ENCODE assay signal across 27 mouse cellular contexts in the genomic region with DNA sequence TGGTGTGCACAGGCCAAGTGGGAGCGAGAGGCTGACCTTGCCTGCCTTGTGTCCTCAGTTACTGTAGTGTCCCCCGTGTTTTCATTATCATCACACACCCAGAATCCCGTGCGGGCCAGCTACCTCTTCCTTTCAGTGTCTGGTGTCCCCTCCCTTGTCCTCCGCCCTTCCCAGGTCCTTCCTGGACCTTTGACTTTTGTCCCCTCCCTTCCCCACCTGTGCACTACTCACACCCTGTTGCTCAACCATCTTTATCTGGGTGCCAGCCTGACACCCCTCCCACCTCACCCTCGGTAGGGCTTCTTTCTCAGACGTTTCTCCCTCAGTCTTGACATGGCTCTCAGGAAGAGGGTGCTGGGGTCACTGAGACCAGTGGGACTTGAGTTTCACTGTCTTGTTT. TPM values are rescaled to one million over a fixed set of nuclear protein-coding genes. Genes with fewer than 3 reads are reported as not detected.
DNase-seq lines count a peak whose midpoint lies in the region; ATAC-seq lines count a peak whose summit lies in the region.
"Had no signal": no experiment of that assay in that cellular context is flagged by ENCODE, and none has a peak within 500 bp of the region (broad histone marks: within the 10 kb centered on the region; RNA-seq: fewer than 3 reads in every experiment).

No protein-coding gene starts in this region.

- H3K27ac ChIP-seq in heart, embryonic 11.5 days (ENCODE audit: low read depth, low read length), result no peak overlapping the region
- no peak overlapping the region for H3K27ac ChIP-seq in intestine, embryonic 15.5 days
- H3K27ac ChIP-seq in intestine, embryonic 16.5 days (ENCODE audit: low read length), result 0 out of 2 replicates have a peak overlapping the region, but pooled peaks have one; percentile 6
- H3K27ac ChIP-seq in forebrain, embryonic 14.5 days (ENCODE audit: low read depth, low read length), result no peak overlapping the region
- H3K27ac ChIP-seq: embryonic facial prominence, embryonic 10.5 days; embryonic facial prominence, embryonic 13.5 days; forebrain, embryonic 12.5 days; heart, embryonic 15.5 days; hindbrain, embryonic 10.5 days; hindbrain, embryonic 13.5 days had no signal

- DNase-seq in heart, adult 11 months, result peak; percentile 89
- DNase-seq in forebrain, embryonic 14.5 days (ENCODE audit: low spot score), result no peak
- DNase-seq in thymus, postnatal 25 days, result no peak
- DNase-seq: adrenal gland, adult 2 months; adrenal gland, postnatal 14 days; cerebellum, adult 11 months; cerebellum, adult 9-11 months; cerebellum, postnatal 36 days; embryo, embryonic 11 days; gastrocnemius, postnatal 10 days; gastrocnemius, postnatal 36 days; heart, postnatal 10 days; heart, postnatal 36 days had no signal

- H3K27me3 ChIP-seq in heart, embryonic 11.5 days (ENCODE audit: control insufficient read depth, insufficient read depth, low read length), result no peaks in the 10 kb centered on the region
- no peaks in the 10 kb centered on the region for H3K27me3 ChIP-seq in intestine, embryonic 15.5 days (replicated peaks)
- no peaks in the 10 kb centered on the region for H3K27me3 ChIP-seq in intestine, embryonic 16.5 days (replicated peaks; ENCODE audit: control insufficient read depth, insufficient read depth, low read length)
- H3K27me3 ChIP-seq in forebrain, embryonic 14.5 days (replicated peaks; ENCODE audit: control insufficient read depth, insufficient read depth, low read length), result no peaks in the 10 kb centered on the region
- H3K27me3 ChIP-seq: embryonic facial prominence, embryonic 13.5 days; forebrain, embryonic 12.5 days; heart, embryonic 12.5 days; heart, embryonic 15.5 days; hindbrain, embryonic 13.5 days had no signal

- H3K4me2 ChIP-seq in heart, embryonic 11.5 days, result no peak overlapping the region
- no peak overlapping the region for H3K4me2 ChIP-seq in intestine, embryonic 15.5 days (replicated peaks)
- no peak overlapping the region for H3K4me2 ChIP-seq in intestine, embryonic 16.5 days (ENCODE audit: low read depth, low read length)
- no peak overlapping the region for H3K4me2 ChIP-seq in forebrain, embryonic 14.5 days (ENCODE audit: low read length)
- H3K4me2 ChIP-seq: embryonic facial prominence, embryonic 13.5 days; forebrain, embryonic 12.5 days; heart, embryonic 12.5 days; heart, embryonic 15.5 days; hindbrain, embryonic 13.5 days had no signal

- peaks cover 4% of the 10 kb centered on the region for H3K4me1 ChIP-seq in heart, embryonic 11.5 days (ENCODE audit: control insufficient read depth, insufficient read depth, low read length)
- peaks cover 4% of the 10 kb centered on the region; the same call in 1 of the 2 replicates for H3K4me1 ChIP-seq in intestine, embryonic 15.5 days (replicated peaks)
- H3K4me1 ChIP-seq in intestine, embryonic 16.5 days (ENCODE audit: control insufficient read depth, insufficient read depth, low read length), result peaks cover 5% of the 10 kb centered on the region
- H3K4me1 ChIP-seq in forebrain, embryonic 14.5 days (ENCODE audit: control insufficient read depth, insufficient read depth, low read length), result peaks cover 8% of the 10 kb centered on the region; the same call in 1 of the 2 replicates

- no peaks in the 10 kb centered on the region for H3K9me3 ChIP-seq in heart, embryonic 11.5 days (replicated peaks; ENCODE audit: control insufficient read depth, low read length)
- H3K9me3 ChIP-seq in intestine, embryonic 15.5 days, result no peaks in the 10 kb centered on the region
- no peaks in the 10 kb centered on the region for H3K9me3 ChIP-seq in intestine, embryonic 16.5 days (ENCODE audit: control insufficient read depth, low read length)
- H3K9me3 ChIP-seq in forebrain, embryonic 14.5 days (replicated peaks; ENCODE audit: control insufficient read depth, low read length), result no peaks in the 10 kb centered on the region
- H3K9me3 ChIP-seq: embryonic facial prominence, embryonic 10.5 days; embryonic facial prominence, embryonic 13.5 days; forebrain, embryonic 12.5 days; heart, embryonic 12.5 days; heart, embryonic 15.5 days; hindbrain, embryonic 10.5 days; hindbrain, embryonic 13.5 days had no signal

- H3K4me3 ChIP-seq in heart, embryonic 11.5 days (ENCODE audit: low read depth, low read length), result no peak overlapping the region
- no peak overlapping the region for H3K4me3 ChIP-seq in intestine, embryonic 15.5 days (replicated peaks)
- no peak overlapping the region for H3K4me3 ChIP-seq in intestine, embryonic 16.5 days (ENCODE audit: low read length)
- H3K4me3 ChIP-seq in forebrain, embryonic 14.5 days (ENCODE audit: low read depth, low read length), result no peak overlapping the region
- H3K4me3 ChIP-seq: embryonic facial prominence, embryonic 10.5 days; embryonic facial prominence, embryonic 13.5 days; erythroblast, embryonic 14.5 days; forebrain, embryonic 12.5 days; heart, embryonic 12.5 days; heart, embryonic 15.5 days; hindbrain, embryonic 10.5 days; hindbrain, embryonic 13.5 days had no signal

- 81% methylated on average over 7 of the region's 7 CpGs for WGBS in heart, embryonic 11.5 days (ENCODE audit: insufficient replicate concordance)
- WGBS in intestine, embryonic 15.5 days, result 75% methylated on average over 7 of the region's 7 CpGs
- 75% methylated on average over 7 of the region's 7 CpGs for WGBS in intestine, embryonic 16.5 days
- 94% methylated on average over 7 of the region's 7 CpGs for WGBS in forebrain, embryonic 14.5 days

- no peak overlapping the region for H3K9ac ChIP-seq in heart, embryonic 11.5 days (ENCODE audit: low read depth, low read length)
- H3K9ac ChIP-seq in intestine, embryonic 15.5 days, result no peak overlapping the region
- H3K9ac ChIP-seq in intestine, embryonic 16.5 days (ENCODE audit: low read depth, low read length), result no peak overlapping the region
- no peak overlapping the region for H3K9ac ChIP-seq in forebrain, embryonic 14.5 days (ENCODE audit: low read length)
- H3K9ac ChIP-seq: forebrain, embryonic 12.5 days; heart, embryonic 12.5 days; heart, embryonic 15.5 days; hindbrain, embryonic 13.5 days had no signal

- H3K36me3 ChIP-seq in heart, embryonic 11.5 days (ENCODE audit: control insufficient read depth, insufficient read depth, low read length), result peaks cover 27% of the 10 kb centered on the region
- H3K36me3 ChIP-seq in intestine, embryonic 15.5 days, result peaks cover 17% of the 10 kb centered on the region
- 0 out of 2 replicates have a peak, but pooled peaks cover 7% of the 10 kb centered on the region for H3K36me3 ChIP-seq in intestine, embryonic 16.5 days (ENCODE audit: control insufficient read depth, insufficient read depth, low read length)
- peaks cover 57% of the 10 kb centered on the region for H3K36me3 ChIP-seq in forebrain, embryonic 14.5 days (ENCODE audit: control insufficient read depth, insufficient read depth, low read length)

- no peak for ATAC-seq in heart, embryonic 11.5 days (replicated peaks; ENCODE audit: insufficient number of reproducible peaks, low FRiP score, low TSS enrichment)
- ATAC-seq in intestine, embryonic 15.5 days, result peak; percentile 15; the same call in 1 of the 2 replicates
- ATAC-seq in intestine, embryonic 16.5 days, result peak; percentile 68
- no peak for ATAC-seq in forebrain, embryonic 14.5 days
- ATAC-seq: CD4-positive, CD25-positive, alpha-beta regulatory T cell, adult 4 months; forebrain, embryonic 16.5 days; hindbrain, embryonic 16.5 days had no signal

RNA-seq across cellular contexts. Expression of gene Slc35b1, which starts 2.9 kb away (rescaled TPM):
- 92.4 and 95.9 TPM in 2 replicates for polyA plus RNA-seq in heart, embryonic 11.5 days (2014; fragmentation: Nextera tagmentation; extraction: Ambion mirVana)
- polyA plus RNA-seq in intestine, embryonic 15.5 days (2015; fragmentation: Nextera tagmentation; extraction: Ambion mirVana), result 103 and 108 TPM in 2 replicates
- polyA plus RNA-seq in intestine, embryonic 16.5 days (2015; fragmentation: Nextera tagmentation; extraction: Ambion mirVana), result 116 and 117 TPM in 2 replicates
- polyA plus RNA-seq in forebrain, embryonic 14.5 days (2014; fragmentation: Nextera tagmentation; extraction: Ambion mirVana), result 168 and 174 TPM in 2 replicates

RNA-seq across cellular contexts. Expression of gene Spop, which starts 26.5 kb away (rescaled TPM):
- polyA plus RNA-seq in heart, embryonic 11.5 days (2014; fragmentation: Nextera tagmentation; extraction: Ambion mirVana), result 81.2 and 82.3 TPM in 2 replicates
- 127 and 130 TPM in 2 replicates for polyA plus RNA-seq in intestine, embryonic 15.5 days (2015; fragmentation: Nextera tagmentation; extraction: Ambion mirVana)
- 104 and 127 TPM in 2 replicates for polyA plus RNA-seq in intestine, embryonic 16.5 days (2015; fragmentation: Nextera tagmentation; extraction: Ambion mirVana)
- polyA plus RNA-seq in forebrain, embryonic 14.5 days (2014; fragmentation: Nextera tagmentation; extraction: Ambion mirVana), result 62.0 and 96.6 TPM in 2 replicates

RNA-seq across cellular contexts. Expression of gene Fam117a, which starts 50.5 kb away (rescaled TPM):
- polyA plus RNA-seq in heart, embryonic 11.5 days (2014; fragmentation: Nextera tagmentation; extraction: Ambion mirVana), result 14.3 and 19.4 TPM in 2 replicates
- 9.6 and 10.7 TPM in 2 replicates for polyA plus RNA-seq in intestine, embryonic 15.5 days (2015; fragmentation: Nextera tagmentation; extraction: Ambion mirVana)
- 8.3 and 8.8 TPM in 2 replicates for polyA plus RNA-seq in intestine, embryonic 16.5 days (2015; fragmentation: Nextera tagmentation; extraction: Ambion mirVana)
- 3.3 and 4.0 TPM in 2 replicates for polyA plus RNA-seq in forebrain, embryonic 14.5 days (2014; fragmentation: Nextera tagmentation; extraction: Ambion mirVana)

Comparison
In these comparisons a context has a peak if more than half of its experiments do, and no peak if none do; other contexts are left out.
1. ATAC-seq: peak in intestine, embryonic 15.5 days (single experiment) and intestine, embryonic 16.5 days (single experiment); none in heart, embryonic 11.5 days (single experiment) and forebrain, embryonic 14.5 days (single experiment).